Comparison of ENCODE assay signal across 26 mouse cellular contexts in genomic region chr1:81755694-81756093, GRCm38 (mm10).
DNase-seq lines count a peak whose midpoint lies in the region; ATAC-seq and TF ChIP-seq lines count a peak whose summit lies in the region.
"Had no signal": no experiment of that assay in that cellular context is flagged by ENCODE, and none has a peak within 500 bp of the region (broad histone marks: within the 10 kb centered on the region; RNA-seq: fewer than 3 reads in every experiment).

No protein-coding gene starts in this region.

- intact Hi-C loops in heart, adult 2 months (cut with DNase I): loop anchor here (5.0 kb wide), 1 partner anchor 532 kb away; no protein-coding TSS in a partner anchor

- no peak for TF ChIP-seq EP300 in heart, adult 2 months (IDR thresholded peaks at IDR 0.05; ENCODE audit: insufficient read depth, low read depth, low read length)

- H3K4me2 ChIP-seq in heart, embryonic 14.5 days (ENCODE audit: low read length): no peak overlapping the region
- H3K4me2 ChIP-seq: embryonic facial prominence, embryonic 12.5 days; forebrain, embryonic 12.5 days; hindbrain, embryonic 15.5 days; liver, embryonic 13.5 days; lung, embryonic 14.5 days; neural tube, embryonic 13.5 days had no signal

- WGBS in heart, adult 2 months: 41% methylated on average over 2 of the region's 2 CpGs
- 13% methylated on average over 2 of the region's 2 CpGs for WGBS in heart, embryonic 14.5 days

- peak in 1 of 2 experiments; percentile 25 for DNase-seq in heart, adult 2 months
- DNase-seq in heart, adult 8-10 months (ENCODE audit: low spot score): no peak
- peak; percentile 82 for DNase-seq in 3134 (ENCODE audit: extremely low read depth, insufficient read length, low spot score)
- DNase-seq in Muller cell, postnatal 12 days (ENCODE audit: inconsistent ontology term): peak; percentile 30
- DNase-seq in left cerebral cortex, adult 11 months (ENCODE audit: low spot score): no peak
- DNase-seq in cerebellum, postnatal 4 days (ENCODE audit: low spot score in 2 of 2): no peak
- no peak for DNase-seq in gastrocnemius, adult 8-10 months (ENCODE audit: low spot score in 2 of 2)
- DNase-seq: adrenal gland, postnatal 25 days; B cell, adult 2 months; cerebellum, adult 9-10 months; gastrocnemius, adult 2 months; kidney, postnatal 4 days; liver, embryonic 13.5 days; lung, embryonic 14.5 days; lung, postnatal 36 days; midbrain, embryonic 14.5 days; right cerebral cortex, adult 18-20 months; right cerebral cortex, postnatal 4 days; thymus, adult 18-20 months had no signal

- no peaks in the 10 kb centered on the region for H3K36me3 ChIP-seq in heart, adult 2 months (ENCODE audit: control insufficient read depth, insufficient read depth, low read length)
- no peaks in the 10 kb centered on the region for H3K36me3 ChIP-seq in heart, embryonic 14.5 days (ENCODE audit: control insufficient read depth, insufficient read depth, low read length)
- H3K36me3 ChIP-seq: embryonic facial prominence, embryonic 12.5 days; forebrain, embryonic 12.5 days; hindbrain, embryonic 15.5 days; liver, embryonic 13.5 days; neural tube, embryonic 13.5 days had no signal

- TF ChIP-seq POLR2A in heart, adult 2 months (IDR thresholded peaks at IDR 0.05; ENCODE audit: insufficient read depth, low read depth, low read length): no peak

- H3K27me3 ChIP-seq in heart, adult 2 months (ENCODE audit: control insufficient read depth, insufficient read depth, low read length): no peaks in the 10 kb centered on the region
- no peaks in the 10 kb centered on the region for H3K27me3 ChIP-seq in heart, embryonic 14.5 days (ENCODE audit: control insufficient read depth, insufficient read depth, low read length)
- H3K27me3 ChIP-seq: embryonic facial prominence, embryonic 12.5 days; forebrain, embryonic 12.5 days; hindbrain, embryonic 15.5 days; liver, embryonic 13.5 days; megakaryocyte, embryonic 14.5 days; neural tube, embryonic 13.5 days had no signal

- H3K9ac ChIP-seq in heart, adult 2 months (ENCODE audit: low read depth, low read length): no peak overlapping the region
- no peak overlapping the region for H3K9ac ChIP-seq in heart, embryonic 14.5 days (ENCODE audit: low read length)
- H3K9ac ChIP-seq: embryonic facial prominence, embryonic 12.5 days; forebrain, embryonic 12.5 days; hindbrain, embryonic 15.5 days; liver, embryonic 13.5 days; lung, embryonic 14.5 days; neural tube, embryonic 13.5 days had no signal

- no peaks in the 10 kb centered on the region for H3K79me2 ChIP-seq in heart, adult 2 months (replicated peaks; ENCODE audit: control insufficient read depth, insufficient read depth, low read length)

- no peak for TF ChIP-seq CTCF in heart, adult 2 months (IDR thresholded peaks at IDR 0.05)

- H3K4me3 ChIP-seq in heart, adult 2 months: no peak overlapping the region
- no peak overlapping the region for H3K4me3 ChIP-seq in heart, embryonic 14.5 days (ENCODE audit: control insufficient read depth in 1 of 2, insufficient read depth in 1 of 2, low read depth in 1 of 2, low read length in 2 of 2)
- H3K4me3 ChIP-seq: embryonic facial prominence, embryonic 12.5 days; erythroblast, embryonic 14.5 days; forebrain, embryonic 12.5 days; gastrocnemius, adult 2 months; hindbrain, embryonic 15.5 days; liver, embryonic 13.5 days; megakaryocyte, embryonic 14.5 days; neural tube, embryonic 13.5 days had no signal

- no peak for ATAC-seq in heart, embryonic 14.5 days (ENCODE audit: insufficient number of reproducible peaks, insufficient read depth, low FRiP score, low read depth)

- H3K9me3 ChIP-seq in heart, embryonic 14.5 days (ENCODE audit: control insufficient read depth, low read length): no peaks in the 10 kb centered on the region
- H3K9me3 ChIP-seq: embryonic facial prominence, embryonic 12.5 days; forebrain, embryonic 12.5 days; hindbrain, embryonic 15.5 days; liver, embryonic 13.5 days; megakaryocyte, embryonic 14.5 days; neural tube, embryonic 13.5 days had no signal

- H3K27ac ChIP-seq in heart, adult 2 months: peak overlapping the region; percentile 33
- H3K27ac ChIP-seq in heart, embryonic 14.5 days (replicated peaks in 1 of 2; ENCODE audit: control insufficient read depth in 1 of 2, insufficient read depth in 1 of 2, low read depth in 2 of 2, low read length in 2 of 2): peak overlapping the region; percentile 73 to 78
- H3K27ac ChIP-seq: embryonic facial prominence, embryonic 12.5 days; forebrain, embryonic 12.5 days; gastrocnemius, adult 2 months; hindbrain, embryonic 15.5 days; liver, embryonic 13.5 days; neural tube, embryonic 13.5 days had no signal

- H3K4me1 ChIP-seq in heart, adult 2 months (ENCODE audit: control insufficient read depth, insufficient read depth, low read length): no peaks in the 10 kb centered on the region
- peaks cover 2 to 7% of the 10 kb centered on the region in 2 experiments for H3K4me1 ChIP-seq in heart, embryonic 14.5 days (ENCODE audit: control insufficient read depth in 2 of 2, insufficient read depth in 2 of 2, low read length in 2 of 2)
- H3K4me1 ChIP-seq: embryonic facial prominence, embryonic 12.5 days; forebrain, embryonic 12.5 days; hindbrain, embryonic 15.5 days; liver, embryonic 13.5 days; megakaryocyte, embryonic 14.5 days; neural tube, embryonic 13.5 days had no signal

Comparison
In these comparisons a context has a peak if more than half of its experiments do, and no peak if none do; other contexts are left out.
1. DNase-seq: peak in 3134 (single experiment) and Muller cell, postnatal 12 days (single experiment); none in heart, adult 8-10 months (single experiment), left cerebral cortex, adult 11 months (single experiment), cerebellum, postnatal 4 days (0 of 2) and gastrocnemius, adult 8-10 months (0 of 2).